Mouse (Mus musculus) left cerebral cortex, postnatal 25 days (tissue): ENCODE measurements around the gene Fancd2. TPM values are rescaled to one million over a fixed set of nuclear protein-coding genes. Genes with fewer than 3 reads are reported as not detected.

ENCODE experiments used
- DNase-seq, 2 experiments: peaks; one replicate each; pipeline ENCODE4 v3.0.0; 2022; ENCODE audit warnings: low spot score in 2 of 2, mixed read lengths in 1 of 2
- intact Hi-C: fragments of 180-260 bp; cut with DNase I; formaldehyde crosslinking; loops from one replicate; pipeline ENCODE4 v1.15.1; 2025
- microRNA-seq, 2 experiments: library from miRNA; unstranded; fragments of <30 nt; microRNA quantifications; one replicate each; pipeline ENCODE4 v1.2.0; 2022
- total RNA-seq, 2 experiments: library from RNA; stranded (reverse); gene quantifications; 2 replicates each; pipeline ENCODE4 v1.2.3; 2021

The Fancd2 gene
- total RNA-seq, 2 experiments from 2014 or later, result 1.9 to 2.1 TPM

- DNase-seq, result no peak
- intact Hi-C loops, result no loop called here
Observed at GRCm38 (mm10) chr6:113643021-113643420, 111.5 kb downstream of the Fancd2 start.

GRCm38 (mm10) chr6:113643967-113644366 lies 112.5 kb downstream of the Fancd2 start:
- no peak for DNase-seq
- intact Hi-C loops, result no loop called here

DNA sequence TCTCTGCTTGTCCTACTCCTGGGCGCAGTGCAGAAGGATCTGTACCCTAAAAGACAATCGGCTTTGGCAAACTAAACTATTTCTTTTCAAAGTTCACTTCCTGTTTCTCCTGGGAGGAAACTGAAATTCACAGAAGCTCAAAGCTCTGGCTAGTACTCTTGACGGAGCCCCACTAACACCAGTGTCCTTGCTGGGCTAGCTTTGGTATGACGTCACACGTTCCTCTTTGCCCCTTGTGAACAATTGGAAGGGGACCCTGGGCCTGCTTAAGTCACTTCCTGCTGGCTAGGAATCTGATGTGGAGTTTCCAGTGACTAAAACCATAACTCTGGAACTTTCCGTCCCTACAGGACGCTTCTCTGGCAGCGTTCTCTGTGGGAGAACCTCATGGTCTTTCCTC lies 113.3 kb downstream of the Fancd2 start:
- DNase-seq, result peak; percentile 30 to 55
- intact Hi-C loops, result no loop called here

Small RNAs within 50 kb of the gene (microRNA-seq; reads per million reads assigned to microRNA genes)
- 0 reads per million in 2 experiments for gene Gm23365

Other genes with a start within 250 kb of the Fancd2 start
- 10 to 100 TPM; 65.3 to 72.2 TPM for gene Cpne9, start 249.4 kb upstream of the Fancd2 start, total RNA-seq
- 10 to 100 TPM; 29.2 to 29.6 TPM for gene Brpf1, start 224.5 kb upstream of the Fancd2 start, total RNA-seq
- 1 to 10 TPM; 6.0 to 6.1 TPM for gene Ogg1, start 204.7 kb upstream of the Fancd2 start, total RNA-seq
- 100 to 1,000 TPM; 109 to 126 TPM for gene Camk1, start 187.7 kb upstream of the Fancd2 start, total RNA-seq
- gene Tada3, start 153.8 kb upstream of the Fancd2 start, total RNA-seq, result 10 to 100 TPM; 48.3 to 51.5 TPM
- gene Arpc4, start 153.6 kb upstream of the Fancd2 start, total RNA-seq, result 100 to 1,000 TPM; 259 to 284 TPM
- 10 to 100 TPM; 11.5 to 13.1 TPM for gene Ttll3, start 142.4 kb upstream of the Fancd2 start, total RNA-seq
- gene Rpusd3, start 112.3 kb upstream of the Fancd2 start, total RNA-seq, result 10 to 100 TPM; 17.0 to 21.0 TPM
- not detected for gene Cidec, start 95.9 kb upstream of the Fancd2 start, total RNA-seq
- gene Jagn1, start 89.1 kb upstream of the Fancd2 start, total RNA-seq, result 10 to 100 TPM; 40.9 to 47.4 TPM
- under 1 TPM; 0.34 to 0.66 TPM for gene Il17re, start 73.2 kb upstream of the Fancd2 start, total RNA-seq
- 1 to 10 TPM; 4.6 to 5.7 TPM for gene Il17rc, start 60.3 kb upstream of the Fancd2 start, total RNA-seq
- 100 to 1,000 TPM; 114 to 121 TPM for gene Creld1, start 48.4 kb upstream of the Fancd2 start, total RNA-seq
- 10 to 100 TPM; 56.2 to 57.0 TPM for gene Prrt3, start 29.8 kb upstream of the Fancd2 start, total RNA-seq
- 10 to 100 TPM; 82.5 to 83.2 TPM for gene Emc3, start within 50 bp of the Fancd2 start, total RNA-seq
- under 1 TPM; 0.25 to 0.34 TPM for gene Fancd2os, start 69.0 kb downstream of the Fancd2 start, total RNA-seq
- gene Brk1, start 73.1 kb downstream of the Fancd2 start, total RNA-seq, result 100 to 1,000 TPM; 249 to 254 TPM
- gene Vhl, start 92.3 kb downstream of the Fancd2 start, total RNA-seq, result 10 to 100 TPM; 50.4 to 51.4 TPM
- 10 to 100 TPM; 18.5 to 21.1 TPM for gene Irak2, start 106.8 kb downstream of the Fancd2 start, total RNA-seq
- gene Tatdn2, start 165.4 kb downstream of the Fancd2 start, total RNA-seq, result 10 to 100 TPM; 67.1 to 71.7 TPM
- not detected for gene Ghrl, start 188.2 kb downstream of the Fancd2 start, total RNA-seq
- 10 to 100 TPM; 69.4 to 70.6 TPM for gene Sec13, start 209.1 kb downstream of the Fancd2 start, total RNA-seq